Mouse (Mus musculus) left cerebral cortex, postnatal 36 days (tissue): ENCODE results near the gene Mitd1. TPM values are rescaled to one million over a fixed set of nuclear protein-coding genes. Genes with fewer than 3 reads are reported as not detected.
A peak's percentile ranks its signal among the peaks of the same experiment; 100 is the strongest.

ENCODE experiments used
- DNase-seq, 2 experiments: peaks; one replicate each; pipeline ENCODE4 v3.0.0; 2021 to 2022; ENCODE audit warnings: low spot score in 2 of 2, mixed read lengths in 1 of 2
- intact Hi-C: fragments of 180-260 bp; cut with DNase I; formaldehyde crosslinking; loops from one replicate; pipeline ENCODE4 v1.15.1; 2025
- total RNA-seq, 2 experiments: library from RNA; stranded (reverse); gene quantifications; 2 replicates each; pipeline ENCODE4 v1.2.3; 2021

Mitd1 gene
- total RNA-seq = 10 to 100 TPM in 1 of 2 experiments, 1 to 10 TPM in 1; 9.1 to 10.5 TPM

- intact Hi-C loops = loop anchor here (2.0 kb wide), 2 partner anchors 25 to 107 kb away; partner anchors contain the start of gene Txndc9
Measured at GRCm38 (mm10) chr1:37890025-37890652, at the start of gene Mitd1, which contains the start of gene Mrpl30. TSS of gene Mitd1 (minus strand) at chr1:37890411. TSS of gene Mrpl30 (plus strand) at chr1:37890477.

GRCm38 (mm10) chr1:37931806-37932205, 41.6 kb upstream of the Mitd1 start:
- intact Hi-C loops = no loop called here
- no peak for DNase-seq

More at GRCm38 (mm10) chr1:37890025-37890652, at the start of gene Mitd1, which contains the start of gene Mrpl30:
- DNase-seq = peak; percentile 91 to 93

DNA sequence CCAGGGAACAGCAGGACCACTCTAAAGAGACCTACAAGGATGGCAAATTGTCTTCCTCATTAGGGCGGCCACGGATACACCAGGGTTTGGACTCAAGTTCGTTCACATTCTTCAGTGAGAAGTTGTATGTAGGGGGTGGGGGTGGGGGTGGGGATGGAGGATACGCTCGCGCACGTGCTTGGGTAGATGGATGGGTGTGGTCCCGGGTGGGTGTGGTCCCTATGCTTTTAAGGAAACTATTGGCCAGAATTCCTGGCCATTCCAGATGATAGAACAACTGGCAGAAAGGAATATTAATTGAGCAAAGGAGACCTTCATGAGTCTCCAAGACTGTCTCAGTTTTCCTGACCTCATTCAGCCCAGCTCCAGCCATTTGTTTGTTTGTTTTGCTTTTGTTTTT, 35.8 kb upstream of the Mitd1 start:
- DNase-seq = no peak
- intact Hi-C loops = no loop called here

DNA sequence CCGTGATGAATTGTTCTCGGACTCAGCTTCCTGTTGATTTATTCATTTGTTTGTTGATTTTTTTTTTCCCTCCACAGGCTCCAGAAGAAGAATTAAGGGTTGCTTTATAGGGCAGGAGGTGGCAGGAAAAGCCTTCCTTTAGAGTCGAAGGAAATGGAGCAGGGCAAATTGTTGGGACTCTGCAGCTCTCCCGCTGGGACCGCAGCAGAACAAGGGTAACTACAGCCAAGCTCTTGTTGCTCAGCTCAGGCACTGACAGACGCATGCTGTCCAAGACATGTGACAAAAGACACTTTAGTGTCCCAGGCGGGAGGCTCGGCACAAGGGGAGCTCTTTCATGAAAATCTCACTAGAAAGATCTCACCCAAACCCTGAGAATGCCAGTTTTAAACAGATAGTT, 32.3 kb upstream of the Mitd1 start:
- intact Hi-C loops = no loop called here
- no peak for DNase-seq

GRCm38 (mm10) chr1:37918096-37918495, 27.9 kb upstream of the Mitd1 start:
- intact Hi-C loops = loop anchor here (5.0 kb wide), 1 partner anchor 64 kb away; no protein-coding TSS in a partner anchor
- DNase-seq = no peak

- intact Hi-C loops = loop anchor here (5.0 kb wide), 1 partner anchor 65 kb away; no protein-coding TSS in a partner anchor
- no peak for DNase-seq
Measured at GRCm38 (mm10) chr1:37917666-37918065, 27.5 kb upstream of the Mitd1 start.

DNA sequence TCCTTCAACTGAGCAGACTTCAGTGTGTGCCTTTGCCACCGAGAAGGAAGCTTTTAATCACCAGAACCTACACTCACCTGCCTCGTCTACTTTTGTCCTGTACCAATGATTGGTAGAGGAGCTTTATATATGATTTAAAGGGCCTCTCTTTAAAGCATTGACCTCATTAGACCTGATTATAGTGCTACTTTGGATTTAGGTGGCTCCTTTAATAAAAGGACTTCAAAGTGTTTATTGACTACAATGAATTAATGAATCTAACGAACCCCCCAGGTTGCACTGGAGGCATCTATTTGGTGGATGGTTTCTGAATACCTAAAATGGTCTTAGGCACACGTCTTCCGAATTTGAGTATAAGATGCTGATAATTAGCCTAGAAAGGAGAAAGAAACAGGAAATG, 26.2 kb upstream of the Mitd1 start, which contains the start of gene Lyg2:
Gene Lyg2, minus strand, starts transcription at position 101 of the 400 bp plus-strand sequence.
- DNase-seq = no peak
- intact Hi-C loops = loop anchor here (5.0 kb wide), 1 partner anchor 66 kb away; no protein-coding TSS in a partner anchor

GRCm38 (mm10) chr1:37912751-37913150, 22.5 kb upstream of the Mitd1 start:
- intact Hi-C loops = no loop called here

GRCm38 (mm10) chr1:37903178-37903577, 13.0 kb upstream of the Mitd1 start:
- DNase-seq = no peak
- intact Hi-C loops = loop anchor here (2.0 kb wide), 1 partner anchor 84 kb away; no protein-coding TSS in a partner anchor

More at GRCm38 (mm10) chr1:37912751-37913150, 22.5 kb upstream of the Mitd1 start:
- DNase-seq = no peak

DNA sequence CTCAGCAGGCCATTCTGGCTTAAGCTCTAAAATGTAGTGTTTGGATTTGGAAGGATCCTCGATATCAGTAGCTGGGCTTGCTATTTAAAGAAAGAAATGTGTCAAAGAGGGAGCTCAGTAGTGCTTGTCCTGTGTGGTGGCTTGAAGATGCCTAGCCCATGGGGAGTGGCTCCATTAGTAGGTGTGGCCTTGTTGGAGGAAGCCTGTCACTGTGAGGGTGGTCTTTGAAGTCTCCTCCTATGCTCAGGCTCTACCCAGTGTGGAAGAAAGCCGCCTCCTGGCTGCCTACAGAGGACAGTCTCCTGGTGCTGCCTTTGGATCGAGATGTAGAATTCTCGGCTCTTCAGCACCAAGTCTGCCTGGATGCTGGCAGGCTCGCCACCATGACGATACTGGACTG, 10.1 kb upstream of the Mitd1 start:
- intact Hi-C loops = no loop called here
- no peak for DNase-seq

GRCm38 (mm10) chr1:37899816-37900215, 9.6 kb upstream of the Mitd1 start:
- intact Hi-C loops = no loop called here
- DNase-seq = no peak

DNA sequence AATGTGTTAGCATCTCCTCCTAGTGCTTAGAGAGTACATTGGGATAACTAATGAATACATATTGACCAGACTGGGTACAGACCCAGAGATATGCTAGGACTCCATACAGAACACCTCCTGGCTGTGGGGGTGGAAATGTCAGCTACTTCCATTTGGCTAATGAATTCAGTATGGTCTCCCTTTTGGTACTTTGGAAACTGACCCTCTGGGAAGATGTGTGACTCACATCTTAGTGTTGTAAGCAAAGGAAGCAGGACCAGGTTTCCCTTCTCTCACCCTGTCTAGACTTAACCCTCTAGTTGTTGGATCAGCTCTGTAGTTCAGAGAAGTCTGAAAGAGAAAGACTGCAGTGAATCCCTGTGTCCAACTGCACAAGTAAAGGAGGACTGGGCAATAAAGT, 4.4 kb upstream of the Mitd1 start:
- intact Hi-C loops = no loop called here
- no peak for DNase-seq

GRCm38 (mm10) chr1:37891400-37891799, 1.2 kb upstream of the Mitd1 start:
- no peak for DNase-seq
- intact Hi-C loops = loop anchor here (2.0 kb wide), 2 partner anchors 27 to 105 kb away; partner anchors contain the start of gene Txndc9

- intact Hi-C loops = no loop called here
- DNase-seq = no peak
Measured at GRCm38 (mm10) chr1:37889206-37889605, 1.0 kb downstream of the Mitd1 start.

- intact Hi-C loops = no loop called here
- no peak for DNase-seq
Measured at GRCm38 (mm10) chr1:37884451-37884850, 5.8 kb downstream of the Mitd1 start.

DNA sequence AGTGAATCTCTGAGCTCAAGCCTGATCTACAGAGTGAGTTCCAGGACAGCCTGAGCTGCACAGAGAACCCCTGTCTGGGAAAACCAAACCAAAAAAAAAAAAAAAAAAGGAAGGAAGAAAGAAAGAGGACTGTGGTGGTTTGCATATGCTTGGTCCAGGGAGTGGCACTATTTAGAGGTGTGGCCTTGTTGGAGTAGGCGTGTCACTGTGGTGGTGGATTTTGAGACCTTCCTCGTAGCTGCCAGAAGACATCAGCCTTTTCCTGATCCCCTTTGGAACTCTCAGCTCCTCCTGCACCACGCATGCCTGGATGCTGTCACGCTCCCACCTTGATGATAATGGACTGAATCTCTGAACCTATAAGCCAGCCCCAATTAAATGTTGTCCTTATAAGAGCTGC, 6.8 kb downstream of the Mitd1 start:
- intact Hi-C loops = no loop called here

DNA sequence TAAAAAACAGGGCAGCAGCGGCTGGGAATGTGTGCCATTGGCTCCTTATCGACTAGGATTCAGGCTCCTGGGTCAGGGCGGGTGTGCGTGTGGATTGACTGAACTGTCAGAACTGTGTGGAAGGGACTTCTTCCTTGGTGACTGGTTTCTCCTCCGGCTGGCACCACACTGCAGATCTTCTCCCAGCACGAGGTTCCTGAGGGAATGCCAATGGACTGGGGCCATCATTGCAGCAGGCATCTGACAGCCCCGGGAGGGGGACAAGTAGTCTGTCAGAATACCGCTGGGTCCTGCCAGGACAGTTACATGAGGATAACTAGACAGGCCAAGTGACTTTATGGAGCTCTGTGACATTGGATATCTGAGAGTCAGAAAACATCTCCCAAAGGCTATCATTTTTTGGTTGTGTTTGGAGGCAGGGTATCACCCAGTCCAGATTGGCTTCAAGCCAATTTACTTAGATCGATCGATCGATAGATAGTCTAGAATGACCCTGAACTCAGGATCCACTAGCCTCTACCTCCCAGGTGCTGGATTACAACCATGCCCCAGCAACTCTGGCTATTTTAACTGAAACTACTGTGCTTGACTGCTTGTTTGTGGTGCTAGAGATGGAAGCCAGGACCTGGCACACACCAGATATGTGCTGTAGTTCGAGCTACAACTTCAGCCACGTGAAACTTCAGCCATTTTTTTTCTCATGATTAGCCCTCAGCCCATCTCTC, 12.3 kb downstream of the Mitd1 start:
- no peak for DNase-seq
- intact Hi-C loops = no loop called here

More for the DNA sequence above, 6.8 kb downstream of the Mitd1 start:
- DNase-seq = no peak

DNA sequence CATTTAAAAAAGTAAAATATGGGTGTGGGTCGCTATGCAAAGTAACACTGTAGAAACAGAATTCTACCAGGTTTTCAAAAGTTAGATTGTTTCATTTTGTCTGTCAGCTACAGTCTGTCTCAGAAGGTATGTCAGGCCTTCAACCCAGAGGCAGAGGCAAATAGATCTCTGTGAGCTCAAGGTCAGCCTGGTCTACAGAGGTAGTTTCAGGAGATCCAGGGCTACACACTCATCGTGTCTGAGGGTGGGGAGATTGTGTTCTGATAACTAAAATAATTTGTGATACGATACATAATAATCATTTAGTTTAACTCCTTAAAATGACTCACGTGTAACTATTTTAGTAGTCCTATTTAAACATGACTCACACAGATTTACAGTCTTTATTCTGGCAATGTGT, 17.1 kb downstream of the Mitd1 start:
- DNase-seq = no peak

GRCm38 (mm10) chr1:37872131-37873067, 17.8 kb downstream of the Mitd1 start:
- peak; percentile 81 to 83 for DNase-seq
- intact Hi-C loops = no loop called here

More for the DNA sequence above, 17.1 kb downstream of the Mitd1 start:
- intact Hi-C loops = no loop called here
